Mouse (Mus musculus): Measurements from ENCODE around the gene Elmod3. TPM values are rescaled to one million over a fixed set of nuclear protein-coding genes. Genes with fewer than 3 reads are reported as not detected.
A peak's percentile ranks its signal among the peaks of the same experiment; 100 is the strongest.

The Elmod3 gene
- polyA plus RNA-seq, 1 experiment from 2014 or later: 18.2 TPM

DNA sequence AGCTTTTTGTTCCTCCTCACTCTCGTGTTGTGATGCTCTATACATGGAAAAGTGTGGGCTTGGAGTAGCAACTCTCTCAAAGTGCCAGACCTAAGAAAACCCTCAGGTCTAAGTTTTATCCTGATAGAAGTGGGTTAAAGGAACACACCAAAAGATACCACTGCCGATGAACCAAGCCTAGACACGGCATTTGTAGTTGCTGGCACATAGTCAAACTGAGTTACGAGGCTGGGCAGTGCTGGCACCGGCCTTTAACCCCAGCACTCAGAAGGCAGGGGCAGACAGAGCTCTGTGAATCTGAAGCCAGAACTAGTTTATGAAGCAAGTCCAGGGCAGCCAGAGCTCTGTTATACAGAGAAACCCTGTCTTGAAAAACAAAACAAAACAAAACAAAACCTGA lies 9.5 kb upstream of the Elmod3 start:
- WGBS: 88% methylated on average over 5 of the region's 5 CpGs
- H3K9me3 ChIP-seq: no peaks in the 10 kb centered on the region
- peaks cover 80% of the 10 kb centered on the region for H3K36me3 ChIP-seq
- H3K27ac ChIP-seq: no peak overlapping the region
- no peak for ATAC-seq (ENCODE audit: insufficient number of reproducible peaks, low FRiP score, low TSS enrichment, low read depth)
- H3K27me3 ChIP-seq: no peaks in the 10 kb centered on the region
- no peaks in the 10 kb centered on the region for H3K4me1 ChIP-seq
- no peak overlapping the region for H3K4me3 ChIP-seq
- H3K9ac ChIP-seq: no peak overlapping the region
- H3K4me2 ChIP-seq: no peak overlapping the region

DNA sequence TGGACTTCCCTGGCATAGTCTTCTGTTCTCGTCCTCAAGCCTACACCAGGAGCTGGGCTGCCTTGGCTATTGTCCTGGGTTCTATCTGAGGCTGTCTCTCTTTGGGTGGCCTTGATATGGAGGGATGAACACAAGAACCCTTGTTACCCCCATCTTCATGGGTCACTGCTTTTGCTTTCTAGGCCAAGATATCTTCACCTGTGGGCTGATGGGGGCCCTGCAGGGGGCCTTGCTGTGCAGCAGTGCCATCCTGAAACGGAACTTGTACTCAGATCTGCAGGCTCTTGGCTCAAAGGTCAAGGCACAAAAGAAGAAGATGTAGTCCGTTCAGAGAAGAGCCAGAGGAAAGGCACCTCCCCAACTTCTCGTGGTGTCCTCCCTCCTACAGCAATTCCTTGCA lies 8.8 kb upstream of the Elmod3 start:
- no peak overlapping the region for H3K9ac ChIP-seq
- H3K36me3 ChIP-seq: peaks cover 80% of the 10 kb centered on the region
- no peak overlapping the region for H3K4me2 ChIP-seq
- H3K4me3 ChIP-seq: no peak overlapping the region
- H3K9me3 ChIP-seq: no peaks in the 10 kb centered on the region
- no peak overlapping the region for H3K27ac ChIP-seq
- ATAC-seq (ENCODE audit: insufficient number of reproducible peaks, low FRiP score, low TSS enrichment, low read depth): no peak
- H3K4me1 ChIP-seq: no peaks in the 10 kb centered on the region
- 87% methylated on average over 4 of the region's 4 CpGs for WGBS
- H3K27me3 ChIP-seq: no peaks in the 10 kb centered on the region

DNA sequence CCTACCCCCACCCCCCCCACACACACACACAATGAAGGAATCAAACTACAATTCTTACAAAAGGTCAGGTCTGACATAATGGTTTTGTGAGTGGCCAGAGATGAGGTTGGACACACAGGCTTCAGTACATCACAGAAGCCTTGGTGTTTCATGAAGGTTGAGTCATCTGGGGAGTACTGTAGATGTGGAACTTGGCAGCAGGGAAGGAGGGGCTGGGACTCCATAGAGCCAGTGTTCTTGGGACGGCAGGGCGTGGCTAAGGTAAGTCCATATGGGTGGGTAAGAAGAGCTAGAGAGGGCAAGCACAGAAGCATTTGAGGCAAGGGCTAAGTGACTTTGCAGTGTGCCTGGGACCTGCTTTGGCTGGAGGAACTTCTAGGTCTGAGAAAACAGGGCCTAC lies 5.9 kb upstream of the Elmod3 start:
- peaks cover 4% of the 10 kb centered on the region for H3K4me1 ChIP-seq
- H3K27me3 ChIP-seq: no peaks in the 10 kb centered on the region
- no peak overlapping the region for H3K4me2 ChIP-seq
- 72% methylated on average over 2 of the region's 2 CpGs for WGBS
- H3K4me3 ChIP-seq: no peak overlapping the region
- H3K27ac ChIP-seq: no peak overlapping the region
- ATAC-seq (ENCODE audit: insufficient number of reproducible peaks, low FRiP score, low TSS enrichment, low read depth): no peak
- H3K9me3 ChIP-seq: no peaks in the 10 kb centered on the region
- peaks cover 52% of the 10 kb centered on the region for H3K36me3 ChIP-seq
- H3K9ac ChIP-seq: no peak overlapping the region

DNA sequence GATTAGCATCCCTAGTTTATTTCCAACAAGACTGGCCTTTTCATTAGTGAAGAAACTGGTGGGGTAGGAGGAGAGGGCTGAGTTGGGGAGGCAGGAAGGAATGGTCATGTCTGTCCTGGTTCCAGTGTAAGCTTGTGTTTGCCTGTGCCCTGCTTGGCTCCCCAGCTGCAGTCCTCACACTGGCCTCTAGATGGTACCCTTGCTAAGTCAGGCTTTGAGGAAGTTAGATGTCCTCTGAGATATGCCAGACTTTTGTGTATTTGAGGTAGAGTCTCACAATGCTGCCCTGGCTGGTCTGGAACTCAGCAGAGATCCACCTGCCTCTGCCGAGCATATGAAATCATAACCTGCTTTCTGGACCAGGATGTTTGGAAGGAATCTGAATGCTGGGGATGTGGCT lies 3.5 kb upstream of the Elmod3 start:
- peaks cover 36% of the 10 kb centered on the region for H3K36me3 ChIP-seq
- H3K27me3 ChIP-seq: no peaks in the 10 kb centered on the region
- H3K27ac ChIP-seq: no peak overlapping the region
- WGBS: 58% methylated on average over 1 of the region's 1 CpGs
- H3K4me1 ChIP-seq: peaks cover 21% of the 10 kb centered on the region
- no peak for ATAC-seq (ENCODE audit: insufficient number of reproducible peaks, low FRiP score, low TSS enrichment, low read depth)
- no peak overlapping the region for H3K4me2 ChIP-seq
- H3K9ac ChIP-seq: no peak overlapping the region
- no peaks in the 10 kb centered on the region for H3K9me3 ChIP-seq
- H3K4me3 ChIP-seq: no peak overlapping the region

DNA sequence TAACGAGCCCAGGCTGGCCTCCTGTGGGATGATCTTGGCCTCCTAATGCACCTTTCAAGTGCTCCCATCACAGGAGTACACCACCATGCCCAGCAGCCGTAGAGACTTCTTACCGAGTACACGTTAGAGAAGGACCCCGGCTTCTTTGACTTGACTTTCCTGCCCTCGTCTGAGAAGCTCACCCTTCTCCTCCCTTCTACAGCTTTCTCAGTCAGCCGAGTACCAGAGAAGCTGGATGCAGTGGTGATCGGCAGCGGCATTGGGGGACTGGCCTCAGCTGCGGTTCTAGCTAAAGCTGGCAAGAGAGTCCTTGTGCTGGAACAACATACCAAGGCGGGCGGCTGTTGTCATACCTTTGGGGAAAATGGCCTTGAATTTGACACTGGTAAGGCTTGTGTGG lies 2.6 kb upstream of the Elmod3 start:
- Histone ChIP-seq H3K36me3 (peaks cover 27% of the 10 kb centered on the region), H3K27ac (no peak overlapping the region), H3K4me2 (no peak overlapping the region), H3K9ac (no peak overlapping the region), H3K27me3 (no peaks in the 10 kb centered on the region), H3K4me1 (peaks cover 26% of the 10 kb centered on the region), H3K4me3 (no peak overlapping the region), H3K9me3 (no peaks in the 10 kb centered on the region)
- 84% methylated on average over 12 of the region's 12 CpGs for WGBS
- ATAC-seq (ENCODE audit: insufficient number of reproducible peaks, low FRiP score, low TSS enrichment, low read depth): no peak

DNA sequence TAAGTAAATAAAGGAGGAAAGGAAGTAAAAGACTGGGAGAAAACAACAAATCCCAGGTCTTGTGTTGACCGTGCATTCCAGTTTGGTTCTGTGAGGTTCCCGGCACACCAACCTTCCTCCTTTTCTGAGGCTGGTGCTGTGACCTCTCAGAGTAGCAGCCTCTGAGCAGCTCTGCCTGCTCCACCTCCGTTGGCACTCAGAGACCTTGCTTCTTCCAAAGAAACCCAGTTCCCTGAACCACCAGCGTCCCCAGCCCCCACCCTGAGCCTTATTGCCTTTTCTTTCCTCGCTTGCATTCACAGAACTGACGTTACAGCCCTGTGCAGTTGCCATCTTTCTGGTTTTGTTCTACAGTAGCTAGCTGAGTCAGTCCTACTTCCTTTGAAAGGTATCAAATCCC lies 2.0 kb upstream of the Elmod3 start:
- ATAC-seq (ENCODE audit: insufficient number of reproducible peaks, low FRiP score, low TSS enrichment, low read depth): no peak
- WGBS: 82% methylated on average over 6 of the region's 6 CpGs
- H3K27me3 ChIP-seq: no peaks in the 10 kb centered on the region

DNA sequence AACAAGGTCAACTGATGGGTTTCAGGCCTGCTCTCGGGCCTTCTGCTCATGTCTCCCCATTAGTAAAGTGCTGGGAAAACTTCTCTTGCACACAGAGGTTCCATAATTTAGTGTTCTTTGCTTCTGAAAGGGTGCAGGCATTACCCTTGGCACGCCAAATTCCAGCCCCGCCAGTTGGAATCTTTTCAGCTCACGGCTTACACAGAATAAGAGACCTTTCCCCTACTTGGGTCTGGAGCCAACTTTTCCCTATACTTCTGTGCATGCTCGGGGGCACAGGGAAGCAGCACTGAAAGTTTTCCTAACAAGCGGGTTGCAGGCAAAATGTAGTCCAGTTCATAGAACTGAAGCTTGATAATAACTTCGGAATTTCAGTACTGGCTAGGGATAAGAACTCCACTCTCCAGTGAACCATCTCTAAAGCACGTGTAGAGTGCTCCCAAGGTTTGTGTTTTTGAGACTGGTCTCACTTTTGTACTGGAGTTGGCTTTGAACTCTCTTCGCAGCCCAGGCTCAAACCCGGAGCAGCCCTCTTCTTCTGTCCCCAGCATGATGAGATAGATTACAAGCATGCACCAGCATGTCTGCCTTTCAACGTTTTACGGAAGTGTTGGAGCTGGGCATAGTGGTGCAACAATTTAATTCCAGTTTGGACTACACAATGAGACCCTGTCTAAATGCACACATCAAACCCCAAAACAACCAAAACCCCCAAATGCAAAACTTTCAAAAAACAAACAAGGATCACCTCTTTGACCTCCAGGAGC lies 761 bp upstream of the Elmod3 start:
- peak overlapping the region; percentile 69 for H3K4me3 ChIP-seq
- 28% methylated on average over 12 of the region's 12 CpGs for WGBS
- no peaks in the 10 kb centered on the region for H3K27me3 ChIP-seq
- peak; percentile 30; the same call in 1 of the 2 replicates for ATAC-seq (ENCODE audit: insufficient number of reproducible peaks, low FRiP score, low TSS enrichment, low read depth)
- peak overlapping the region; percentile 68 for H3K9ac ChIP-seq
- H3K36me3 ChIP-seq: peaks cover 10% of the 10 kb centered on the region; the same call in 1 of the 2 replicates
- H3K9me3 ChIP-seq: no peaks in the 10 kb centered on the region
- H3K4me2 ChIP-seq: peak overlapping the region; percentile 76
- peak overlapping the region; percentile 92 for H3K27ac ChIP-seq
- H3K4me1 ChIP-seq: peaks cover 26% of the 10 kb centered on the region

More for the DNA sequence above, 2.0 kb upstream of the Elmod3 start:
- H3K4me1 ChIP-seq: peaks cover 26% of the 10 kb centered on the region
- H3K4me2 ChIP-seq: no peak overlapping the region
- peaks cover 21% of the 10 kb centered on the region for H3K36me3 ChIP-seq
- H3K9me3 ChIP-seq: no peaks in the 10 kb centered on the region
- no peak overlapping the region for H3K4me3 ChIP-seq
- no peak overlapping the region for H3K9ac ChIP-seq
- no peak overlapping the region for H3K27ac ChIP-seq

DNA sequence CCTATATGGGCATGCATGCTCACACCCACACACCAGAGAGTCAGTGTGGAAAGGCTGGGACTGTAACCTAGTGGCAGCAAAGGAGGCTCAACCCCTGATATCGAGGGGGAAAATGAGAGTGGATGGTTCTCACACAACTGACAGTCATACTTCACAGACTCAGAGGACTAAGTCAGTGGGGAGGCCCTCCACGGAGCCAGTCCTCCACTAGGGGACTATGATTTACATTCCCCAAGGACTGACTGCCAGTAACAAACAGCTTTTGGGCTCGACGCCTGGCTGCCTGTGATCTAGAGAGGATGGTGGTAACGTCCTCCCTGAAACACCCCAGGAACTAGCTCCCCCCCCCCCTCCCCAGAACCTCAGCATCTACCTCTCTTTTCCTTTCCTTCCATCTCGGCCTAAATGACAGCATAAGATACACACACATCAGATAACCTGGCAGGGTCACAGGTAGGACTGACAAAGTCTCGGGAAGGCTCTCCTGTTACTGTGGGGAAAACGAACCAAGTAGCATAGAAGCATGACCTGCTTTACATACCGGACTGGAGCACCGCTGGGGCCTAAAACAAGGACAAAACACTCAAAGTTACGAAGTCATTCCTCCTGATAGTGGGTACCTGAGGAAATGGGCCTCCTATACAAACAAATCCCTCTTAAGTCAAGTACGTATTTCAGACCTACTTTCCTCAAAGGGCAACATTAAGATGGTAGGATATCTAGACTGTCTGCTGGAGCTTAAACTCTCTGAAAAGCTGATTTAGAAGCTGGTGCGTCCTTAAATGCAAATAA lies 934 bp downstream of the Elmod3 start:
- H3K27me3 ChIP-seq: no peaks in the 10 kb centered on the region
- peak overlapping the region; percentile 69 for H3K4me3 ChIP-seq
- no peaks in the 10 kb centered on the region for H3K9me3 ChIP-seq
- peak overlapping the region; percentile 76 for H3K4me2 ChIP-seq
- peaks cover 8% of the 10 kb centered on the region; the same call in 1 of the 2 replicates for H3K36me3 ChIP-seq
- WGBS: 36% methylated on average over 13 of the region's 13 CpGs
- H3K9ac ChIP-seq: peak overlapping the region; percentile 68
- H3K4me1 ChIP-seq: peaks cover 26% of the 10 kb centered on the region
- no peak for ATAC-seq (ENCODE audit: insufficient number of reproducible peaks, low FRiP score, low TSS enrichment, low read depth)
- peak overlapping the region; percentile 58; the same call in 1 of the 2 replicates for H3K27ac ChIP-seq

DNA sequence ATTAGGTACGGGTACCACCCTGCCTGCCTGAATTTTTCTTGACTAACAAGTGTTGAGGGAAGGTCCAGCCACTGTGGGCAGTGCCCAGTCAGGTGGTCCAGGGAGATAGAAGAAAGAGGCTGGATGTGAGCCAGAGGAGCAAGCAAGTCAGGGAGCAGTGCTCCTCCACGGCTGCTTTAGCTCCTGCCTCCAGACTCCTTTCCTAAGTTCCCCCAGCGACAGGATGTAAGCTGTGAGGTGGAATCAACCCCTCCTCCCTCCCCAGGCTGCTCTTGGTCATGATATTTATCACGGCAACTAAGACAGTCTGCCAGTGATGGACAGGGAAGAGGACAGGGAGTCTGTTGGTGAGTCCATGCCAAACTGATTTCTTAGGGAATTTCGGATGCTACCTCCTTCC lies 4.3 kb downstream of the Elmod3 start:
- ATAC-seq (ENCODE audit: insufficient number of reproducible peaks, low FRiP score, low TSS enrichment, low read depth): no peak
- Histone ChIP-seq H3K4me3 (no peak overlapping the region), H3K4me2 (no peak overlapping the region), H3K27me3 (no peaks in the 10 kb centered on the region), H3K4me1 (peaks cover 20% of the 10 kb centered on the region), H3K36me3 (peaks cover 8% of the 10 kb centered on the region; the same call in 1 of the 2 replicates), H3K9me3 (no peaks in the 10 kb centered on the region), H3K27ac (no peak overlapping the region), H3K9ac (no peak overlapping the region)
- 52% methylated on average over 5 of the region's 5 CpGs for WGBS

DNA sequence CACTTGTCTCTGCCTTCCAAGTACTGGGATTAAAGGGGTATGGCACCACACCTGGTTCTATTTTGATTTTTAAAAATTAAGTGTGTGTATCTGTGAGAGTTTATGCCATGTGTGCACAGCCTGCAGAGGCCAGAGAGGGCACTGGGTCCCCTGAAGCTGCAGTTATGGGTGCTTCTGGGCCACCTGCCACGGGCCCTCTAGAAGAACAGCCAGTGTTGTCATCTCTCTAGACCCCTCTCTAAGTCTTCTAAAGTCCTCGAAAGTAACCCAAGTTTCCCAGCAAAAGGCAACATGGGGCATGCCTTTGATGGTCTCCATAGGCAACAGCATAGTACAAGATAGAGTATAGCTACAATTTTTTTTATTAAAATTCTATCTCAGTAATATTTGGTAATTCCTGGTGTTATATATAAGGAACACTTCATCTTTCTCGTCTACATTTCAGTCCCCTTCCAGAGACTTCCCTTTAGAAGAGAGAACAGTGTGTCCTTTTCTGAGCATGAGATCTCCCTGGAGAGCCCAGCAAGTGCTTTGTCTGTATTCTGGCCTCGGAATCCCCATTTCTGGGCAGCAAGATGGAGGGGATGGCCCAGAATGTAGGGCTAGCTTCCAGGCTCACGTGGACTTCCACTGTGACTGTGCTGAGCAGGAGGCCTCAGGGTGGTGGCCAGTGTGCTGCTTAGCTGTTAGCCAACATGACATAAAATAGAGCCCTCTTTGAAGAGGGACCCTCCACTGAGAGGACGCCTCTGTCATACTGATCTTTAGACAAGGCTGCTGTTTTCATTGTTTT lies 5.0 kb downstream of the Elmod3 start:
- no peak for ATAC-seq (ENCODE audit: insufficient number of reproducible peaks, low FRiP score, low TSS enrichment, low read depth)
- Histone ChIP-seq H3K27me3 (no peaks in the 10 kb centered on the region), H3K4me1 (peaks cover 16% of the 10 kb centered on the region), H3K9me3 (no peaks in the 10 kb centered on the region), H3K4me2 (no peak overlapping the region), H3K9ac (no peak overlapping the region), H3K27ac (no peak overlapping the region), H3K4me3 (no peak overlapping the region), H3K36me3 (peaks cover 8% of the 10 kb centered on the region; the same call in 1 of the 2 replicates)
- 80% methylated on average over 6 of the region's 6 CpGs for WGBS

DNA sequence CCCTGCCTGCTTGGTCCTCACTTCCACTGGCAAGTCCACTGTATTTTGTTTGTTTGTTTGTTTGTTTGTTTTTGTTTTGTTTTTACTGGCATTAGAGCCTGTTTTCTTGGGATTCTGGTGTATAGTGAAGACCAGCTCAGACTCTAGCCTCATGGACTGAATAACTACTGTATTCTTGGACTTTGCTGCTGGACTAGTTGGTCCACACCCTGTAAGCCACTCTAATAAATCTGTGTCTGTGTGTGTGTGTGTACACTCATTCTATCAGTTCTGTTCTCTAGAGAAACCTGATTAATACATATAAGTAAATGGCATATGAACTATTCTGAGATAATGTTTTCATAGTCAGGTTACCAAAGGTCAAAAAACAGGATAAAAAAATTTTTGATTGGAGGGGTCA lies 8.1 kb downstream of the Elmod3 start:
- H3K4me1 ChIP-seq: no peaks in the 10 kb centered on the region
- no peaks in the 10 kb centered on the region for H3K27me3 ChIP-seq
- ATAC-seq (ENCODE audit: insufficient number of reproducible peaks, low FRiP score, low TSS enrichment, low read depth): no peak
- H3K27ac ChIP-seq: no peak overlapping the region
- no peaks in the 10 kb centered on the region for H3K9me3 ChIP-seq
- no peak overlapping the region for H3K9ac ChIP-seq
- peaks cover 26% of the 10 kb centered on the region for H3K36me3 ChIP-seq
- no peak overlapping the region for H3K4me2 ChIP-seq
- no peak overlapping the region for H3K4me3 ChIP-seq

DNA sequence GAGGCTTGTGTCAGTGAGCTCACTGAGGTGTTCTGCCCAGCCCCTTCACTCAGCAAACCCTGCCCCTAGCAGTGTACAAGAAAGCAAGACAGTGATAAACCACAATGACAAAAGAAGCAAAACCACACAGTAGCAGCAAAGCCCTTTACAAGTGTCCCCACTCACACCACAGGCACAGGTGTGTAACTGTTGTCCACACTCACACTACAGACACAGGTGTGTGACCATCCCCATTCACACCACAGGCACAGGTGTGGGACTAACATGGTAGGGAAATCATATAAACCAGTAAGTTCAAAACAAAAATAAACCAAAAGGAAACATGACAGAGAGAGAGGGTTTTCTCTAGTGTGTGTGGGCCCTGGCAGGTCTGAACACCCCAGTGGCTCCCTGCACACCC lies 9.9 kb downstream of the Elmod3 start:
- Histone ChIP-seq H3K36me3 (peaks cover 27% of the 10 kb centered on the region), H3K27me3 (no peaks in the 10 kb centered on the region), H3K4me2 (no peak overlapping the region), H3K9ac (no peak overlapping the region), H3K4me3 (no peak overlapping the region), H3K9me3 (no peaks in the 10 kb centered on the region), H3K4me1 (no peaks in the 10 kb centered on the region), H3K27ac (no peak overlapping the region)
- ATAC-seq (ENCODE audit: insufficient number of reproducible peaks, low FRiP score, low TSS enrichment, low read depth): no peak
